Mouse (Mus musculus): Measurements from ENCODE around the gene Zfp36l2. TPM values are rescaled to one million over a fixed set of nuclear protein-coding genes. Genes with fewer than 3 reads are reported as not detected.

Zfp36l2 gene
- polyA plus RNA-seq, 1 experiment, result 18.8 TPM

DNA sequence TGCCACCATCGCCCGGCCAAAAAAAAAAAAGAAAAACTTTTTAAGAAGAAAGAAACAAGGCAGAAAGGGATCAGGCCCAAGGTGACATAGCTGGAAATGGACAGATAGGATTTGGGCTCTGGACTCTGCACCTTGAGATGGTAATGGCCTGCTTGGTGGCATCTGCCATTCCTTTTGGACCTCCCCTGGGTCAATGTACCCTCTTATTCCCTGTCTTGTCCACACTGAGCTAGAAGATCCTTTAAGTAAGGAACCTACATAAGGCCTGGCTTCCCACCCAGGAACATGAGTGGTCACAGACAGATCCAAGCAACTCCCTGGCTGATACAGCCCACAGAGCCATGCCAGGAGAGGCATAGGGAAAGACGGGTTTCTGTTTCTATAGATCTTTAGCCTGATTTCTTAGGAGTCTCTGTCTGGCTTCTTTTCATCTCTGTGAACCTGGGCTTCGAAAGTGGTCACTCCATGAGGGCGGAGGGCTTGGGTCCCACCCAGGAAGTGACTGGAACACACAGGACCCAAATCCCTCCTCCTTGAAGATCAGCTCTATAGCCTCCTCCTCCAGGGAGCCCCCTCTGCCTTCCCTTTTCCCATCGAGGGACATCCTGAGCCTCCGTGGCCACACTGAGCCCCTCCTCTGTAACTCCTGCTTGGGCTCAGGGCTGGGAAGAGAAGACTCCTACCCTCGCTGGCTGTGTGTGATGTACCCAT, 32.1 kb downstream of the Zfp36l2 start:
- Histone ChIP-seq H3K27ac (ENCODE audit: insufficient read depth, low read length) (no peak overlapping the region), H3K4me1 (ENCODE audit: control insufficient read depth, insufficient read depth, low read length) (no peaks in the 10 kb centered on the region), H3K4me3 (ENCODE audit: insufficient read depth, low read length) (no peak overlapping the region)
- no peak for TF ChIP-seq CTCF (IDR thresholded peaks at IDR 0.05; ENCODE audit: extremely low read depth, insufficient read depth, low read length)
- TF ChIP-seq POLR2A (IDR thresholded peaks at IDR 0.05; ENCODE audit: extremely low read depth, insufficient read depth, low read length), result no peak

DNA sequence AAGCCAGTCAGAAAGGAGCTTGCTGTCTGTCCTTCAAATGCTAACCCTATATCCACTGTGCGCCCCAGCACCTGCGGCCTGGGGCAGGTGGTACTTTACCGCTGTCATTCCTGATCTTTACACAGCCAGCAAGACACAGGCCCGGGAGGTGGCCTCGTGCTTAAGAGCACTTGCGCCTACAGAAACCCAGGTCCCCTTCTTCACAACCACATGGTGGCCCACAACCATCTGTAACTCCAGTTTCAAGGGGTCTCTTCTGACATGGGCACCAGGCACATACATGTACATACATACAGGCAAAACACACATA, 32.8 kb downstream of the Zfp36l2 start:
- Histone ChIP-seq H3K4me1 (ENCODE audit: control insufficient read depth, insufficient read depth, low read length) (no peaks in the 10 kb centered on the region), H3K4me3 (ENCODE audit: insufficient read depth, low read length) (no peak overlapping the region), H3K27ac (ENCODE audit: insufficient read depth, low read length) (no peak overlapping the region)
- TF ChIP-seq CTCF (IDR thresholded peaks at IDR 0.05; ENCODE audit: extremely low read depth, insufficient read depth, low read length), result no peak

DNA sequence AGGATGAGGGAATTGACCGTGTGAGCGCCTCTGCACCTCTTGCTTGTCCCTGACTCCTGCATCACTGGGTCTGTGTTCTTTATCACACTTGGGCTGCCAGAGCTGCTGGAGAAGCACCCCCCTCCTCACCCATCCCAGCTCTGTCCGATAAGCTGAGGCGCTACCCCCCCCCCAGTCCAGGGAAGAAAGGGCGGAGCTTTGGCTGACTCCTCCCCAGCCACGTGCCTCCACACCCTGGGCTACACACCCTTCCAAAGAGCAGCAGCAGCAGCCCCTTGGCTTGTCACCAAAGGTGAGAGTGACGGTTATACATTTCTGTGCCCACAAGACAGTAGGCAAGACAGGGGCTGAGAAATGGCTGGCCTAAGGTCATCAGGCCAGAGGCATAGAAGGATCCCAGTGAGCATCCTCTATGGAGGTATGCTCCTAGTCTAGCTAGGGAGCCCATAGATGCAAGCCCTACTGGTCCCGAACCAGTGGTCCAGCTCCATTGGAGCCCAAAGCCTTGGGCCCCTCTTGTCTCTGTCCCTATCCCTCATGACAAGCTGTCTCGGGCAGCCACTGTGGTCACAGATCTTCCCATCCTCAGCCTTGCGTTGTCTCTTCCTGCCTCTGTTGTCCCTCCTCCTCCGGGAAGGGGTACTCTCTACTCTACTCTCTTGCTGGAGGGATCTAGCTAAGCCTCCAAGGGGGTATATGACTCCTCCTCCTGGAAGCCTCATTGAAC, 33.3 kb downstream of the Zfp36l2 start:
- no peak overlapping the region for H3K4me3 ChIP-seq (ENCODE audit: insufficient read depth, low read length)
- no peaks in the 10 kb centered on the region for H3K4me1 ChIP-seq (ENCODE audit: control insufficient read depth, insufficient read depth, low read length)
- no peak overlapping the region for H3K27ac ChIP-seq (ENCODE audit: insufficient read depth, low read length)
- TF ChIP-seq CTCF (IDR thresholded peaks at IDR 0.05; ENCODE audit: extremely low read depth, insufficient read depth, low read length) (no peak), POLR2A (IDR thresholded peaks at IDR 0.05; ENCODE audit: extremely low read depth, insufficient read depth, low read length) (no peak)

DNA sequence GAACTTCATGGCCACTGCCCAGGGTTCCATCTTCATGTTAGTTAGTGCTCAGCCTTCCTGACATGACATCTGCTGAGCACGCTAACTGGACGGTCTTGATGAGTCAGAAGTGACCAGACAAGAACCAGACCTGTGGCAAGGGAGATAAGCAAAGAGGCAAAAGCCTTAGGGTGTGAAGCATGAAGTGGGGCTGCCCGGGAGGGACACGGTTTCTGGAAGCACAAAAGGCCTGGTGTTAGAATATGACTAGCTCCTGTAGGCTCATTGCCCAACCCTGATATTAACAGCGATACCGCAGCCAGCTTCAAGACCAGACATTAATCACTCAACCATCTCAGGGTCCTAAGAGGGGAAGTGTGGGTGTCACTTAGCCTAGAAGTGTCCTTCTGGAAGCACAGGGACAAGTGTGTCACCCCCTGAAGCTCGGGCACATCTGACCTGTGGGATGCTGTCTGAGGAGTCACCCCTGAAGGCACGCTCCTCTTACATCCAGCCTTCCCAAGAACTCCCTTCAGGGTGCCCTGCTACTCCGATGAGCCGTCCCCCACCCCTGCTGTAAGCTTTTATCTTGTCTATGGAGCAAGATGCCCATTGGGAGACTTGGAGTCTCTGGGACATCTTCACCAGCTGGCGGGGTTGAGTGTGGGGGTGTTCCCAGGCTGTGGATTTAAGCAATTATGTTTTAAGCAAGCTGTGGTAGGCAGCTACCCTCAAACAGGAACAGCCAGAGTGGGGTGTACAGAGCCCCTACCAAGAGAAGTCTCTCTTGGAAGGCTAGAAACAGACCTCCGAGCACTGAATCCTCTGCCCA, 34.6 kb downstream of the Zfp36l2 start:
- TF ChIP-seq POLR2A (IDR thresholded peaks at IDR 0.05; ENCODE audit: extremely low read depth, insufficient read depth, low read length) (no peak), CTCF (IDR thresholded peaks at IDR 0.05; ENCODE audit: extremely low read depth, insufficient read depth, low read length) (no peak)
- Histone ChIP-seq H3K4me1 (ENCODE audit: control insufficient read depth, insufficient read depth, low read length) (0 out of 2 replicates have a peak, but pooled peaks cover 2% of the 10 kb centered on the region), H3K4me3 (ENCODE audit: insufficient read depth, low read length) (no peak overlapping the region), H3K27ac (ENCODE audit: insufficient read depth, low read length) (no peak overlapping the region)

DNA sequence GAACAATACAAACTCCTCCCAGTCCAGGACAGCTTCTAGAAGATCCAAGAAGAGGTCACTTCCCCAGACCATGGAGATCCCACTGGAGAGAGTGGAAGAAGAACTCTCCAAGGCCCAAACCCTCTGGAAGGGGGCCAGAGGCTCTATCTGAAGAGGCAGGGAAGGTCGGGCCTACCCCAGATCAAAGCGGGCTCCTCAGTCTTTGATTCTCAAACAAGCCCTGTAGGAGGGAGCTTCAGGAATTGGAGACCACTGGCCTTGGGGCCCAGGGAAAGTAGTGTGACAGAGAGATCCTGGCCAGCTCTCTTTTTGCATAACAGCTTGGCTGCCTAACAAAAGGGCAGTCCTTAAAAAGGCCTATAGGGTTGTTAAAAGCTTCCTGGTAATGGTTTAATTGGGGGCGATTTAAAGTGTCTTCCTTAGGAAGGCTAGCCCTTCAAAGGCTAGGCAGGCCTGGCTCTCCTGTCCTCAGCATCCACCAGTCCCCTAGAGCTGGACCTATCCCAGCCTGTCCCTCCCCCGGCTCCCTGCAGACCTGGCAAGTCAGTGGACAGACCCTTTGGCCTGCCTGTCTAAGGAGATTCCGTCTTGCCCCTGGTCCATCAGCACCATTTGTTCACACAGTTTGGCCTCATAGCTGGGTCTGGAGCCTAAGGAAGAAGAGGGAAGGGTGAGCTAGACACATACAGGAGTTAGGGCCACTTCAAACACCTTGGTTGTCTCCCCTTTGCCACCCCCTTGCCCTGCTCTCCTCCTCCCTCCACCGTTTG, 35.4 kb downstream of the Zfp36l2 start:
- H3K27ac ChIP-seq (ENCODE audit: insufficient read depth, low read length), result no peak overlapping the region
- no peak overlapping the region for H3K4me3 ChIP-seq (ENCODE audit: insufficient read depth, low read length)
- H3K4me1 ChIP-seq (ENCODE audit: control insufficient read depth, insufficient read depth, low read length), result 0 out of 2 replicates have a peak, but pooled peaks cover 2% of the 10 kb centered on the region
- TF ChIP-seq CTCF (IDR thresholded peaks at IDR 0.05; ENCODE audit: extremely low read depth, insufficient read depth, low read length) (no peak), POLR2A (IDR thresholded peaks at IDR 0.05; ENCODE audit: extremely low read depth, insufficient read depth, low read length) (no peak)

DNA sequence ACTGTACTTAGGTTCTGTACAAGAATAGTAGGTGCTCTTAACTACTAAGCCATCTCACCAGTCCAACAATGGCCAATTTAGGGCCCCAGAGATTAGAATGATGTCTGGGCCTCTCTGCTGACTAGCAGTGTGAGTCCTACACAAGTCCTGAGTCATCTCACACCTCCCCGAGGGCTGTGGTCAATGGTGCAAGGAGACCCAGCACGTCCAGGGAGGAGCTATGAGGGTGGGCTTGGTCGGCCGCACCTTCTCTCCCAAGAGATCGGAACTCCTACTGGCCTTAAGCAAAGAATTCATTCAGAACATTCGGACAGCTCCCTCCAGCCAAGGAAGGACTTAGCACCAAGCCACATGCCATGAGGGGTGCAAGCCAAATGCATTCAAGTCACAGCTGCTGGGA, 36.4 kb downstream of the Zfp36l2 start:
- Histone ChIP-seq H3K4me3 (ENCODE audit: insufficient read depth, low read length) (no peak overlapping the region), H3K4me1 (ENCODE audit: control insufficient read depth, insufficient read depth, low read length) (0 out of 2 replicates have a peak, but pooled peaks cover 2% of the 10 kb centered on the region), H3K27ac (ENCODE audit: insufficient read depth, low read length) (no peak overlapping the region)
- TF ChIP-seq POLR2A (IDR thresholded peaks at IDR 0.05; ENCODE audit: extremely low read depth, insufficient read depth, low read length) (no peak), CTCF (IDR thresholded peaks at IDR 0.05; ENCODE audit: extremely low read depth, insufficient read depth, low read length) (no peak)

DNA sequence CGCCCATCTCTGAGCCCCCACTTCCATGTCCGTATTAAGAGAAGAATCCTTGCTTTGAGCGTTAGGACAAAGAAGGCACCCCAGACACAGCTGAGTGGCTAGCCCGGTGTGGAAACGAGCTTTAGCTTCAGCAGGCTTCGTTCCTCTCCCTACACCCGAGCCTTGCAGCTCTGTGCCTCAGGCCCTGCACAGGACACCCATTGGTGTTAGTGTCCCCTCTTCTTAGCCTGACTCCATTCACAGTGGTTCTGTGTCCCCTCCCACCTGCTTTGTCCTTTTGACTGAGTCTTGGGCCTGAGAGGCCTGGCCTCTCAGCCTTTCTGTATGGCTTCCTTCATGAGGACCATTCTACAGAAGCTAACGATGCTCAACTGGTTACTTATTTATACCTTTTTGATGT, 37.5 kb downstream of the Zfp36l2 start:
- Histone ChIP-seq H3K4me3 (ENCODE audit: insufficient read depth, low read length) (no peak overlapping the region), H3K4me1 (ENCODE audit: control insufficient read depth, insufficient read depth, low read length) (0 out of 2 replicates have a peak, but pooled peaks cover 2% of the 10 kb centered on the region), H3K27ac (ENCODE audit: insufficient read depth, low read length) (no peak overlapping the region)
- no peak for TF ChIP-seq CTCF (IDR thresholded peaks at IDR 0.05; ENCODE audit: extremely low read depth, insufficient read depth, low read length)
- no peak for TF ChIP-seq POLR2A (IDR thresholded peaks at IDR 0.05; ENCODE audit: extremely low read depth, insufficient read depth, low read length)

DNA sequence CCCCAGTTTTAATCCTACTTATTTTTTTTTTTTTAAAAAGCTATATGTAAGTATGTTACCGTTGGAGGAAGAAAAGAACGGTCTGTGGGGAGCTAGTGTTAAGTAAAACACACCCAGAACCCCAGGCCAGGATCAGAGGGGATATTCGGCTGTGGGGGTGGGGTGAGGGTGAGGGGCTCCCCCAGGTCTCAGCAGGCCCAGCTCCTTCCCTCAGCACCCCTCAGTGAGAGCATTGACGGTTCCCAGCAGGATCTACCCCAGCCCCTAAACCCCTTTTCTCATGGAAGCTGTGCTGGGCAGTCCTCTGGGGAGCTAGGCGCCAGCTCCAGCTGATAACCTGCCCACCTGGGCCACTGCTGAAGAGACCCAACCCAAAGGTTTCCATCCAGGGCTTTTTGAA, 38.2 kb downstream of the Zfp36l2 start:
- no peak overlapping the region for H3K27ac ChIP-seq (ENCODE audit: insufficient read depth, low read length)
- TF ChIP-seq CTCF (IDR thresholded peaks at IDR 0.05; ENCODE audit: extremely low read depth, insufficient read depth, low read length) (no peak), POLR2A (IDR thresholded peaks at IDR 0.05; ENCODE audit: extremely low read depth, insufficient read depth, low read length) (no peak)
- 0 out of 2 replicates have a peak, but pooled peaks cover 2% of the 10 kb centered on the region for H3K4me1 ChIP-seq (ENCODE audit: control insufficient read depth, insufficient read depth, low read length)
- H3K4me3 ChIP-seq (ENCODE audit: insufficient read depth, low read length), result no peak overlapping the region

All from cortical plate, adult 2 months (tissue).